Mouse (Mus musculus) testis, adult 2 months (tissue): ENCODE results near the gene Syt2. TPM values are rescaled to one million over a fixed set of nuclear protein-coding genes. Genes with fewer than 3 reads are reported as not detected.

ENCODE experiments used
- H3K27ac ChIP-seq: fragments of 200-500 bp; 2 replicates; pipeline ENCODE4 v1.5.1; 2012; ENCODE audit warnings: low read depth, low read length; ENCODE audit not compliant: control insufficient read depth, insufficient read depth
- H3K27me3 ChIP-seq: fragments of 200-500 bp; 2 replicates; pipeline ENCODE4 v1.6.1; 2012; ENCODE audit warnings: mild to moderate bottlenecking, low read length, moderate library complexity; ENCODE audit not compliant: control insufficient read depth, insufficient read depth
- H3K36me3 ChIP-seq: fragments of 200-500 bp; 2 replicates; pipeline ENCODE4 v1.6.1; 2012; ENCODE audit warnings: mild to moderate bottlenecking, low read length; ENCODE audit not compliant: control insufficient read depth, insufficient read depth
- H3K4me1 ChIP-seq: fragments of 200-500 bp; 2 replicates; pipeline ENCODE4 v1.6.1; 2012; ENCODE audit warnings: low read length; ENCODE audit not compliant: control insufficient read depth, insufficient read depth
- H3K4me3 ChIP-seq: fragments of 200-500 bp; 2 replicates; pipeline ENCODE4 v1.5.1; 2012; ENCODE audit warnings: low read depth, mild to moderate bottlenecking, low read length, moderate library complexity, mixed read lengths; ENCODE audit not compliant: control insufficient read depth
- CTCF ChIP-seq: fragments of 200-500 bp; IDR thresholded peaks from 2 replicates; pipeline ENCODE4 v1.5.1; 2012; ENCODE audit warnings: low read depth, mild to moderate bottlenecking, inconsistent platforms, low read length, moderate library complexity; ENCODE audit not compliant: control insufficient read depth, insufficient read depth, insufficient replicate concordance
- POLR2A ChIP-seq: fragments of 200-500 bp; IDR thresholded peaks from 2 replicates; pipeline ENCODE4 v1.6.1; 2012; ENCODE audit warnings: low read depth, mild to moderate bottlenecking, inconsistent platforms, low read length, moderate library complexity; ENCODE audit not compliant: control insufficient read depth
- polyA plus RNA-seq: library from polyadenylated mRNA; depleted of rRNA; stranded (reverse); fragments of >200 nt; gene quantifications from 2 replicates; pipeline ENCODE4 v1.2.3, GENCODE M21; 2012

The Syt2 gene
- polyA plus RNA-seq, 1 experiment, result 0.14 TPM

GRCm38 (mm10) chr1:134638041-134638440 is 8.4 kb upstream of the Syt2 start:
- TF ChIP-seq POLR2A (no peak), CTCF (no peak)

GRCm38 (mm10) chr1:134638522-134638921 is 8.0 kb upstream of the Syt2 start:
- no peak for TF ChIP-seq POLR2A
- peak; percentile 27; the same call in 1 of the 2 replicates for TF ChIP-seq CTCF

More at GRCm38 (mm10) chr1:134638041-134638440, 8.4 kb upstream of the Syt2 start:
- no peaks in the 10 kb centered on the region for H3K36me3 ChIP-seq
- no peak overlapping the region for H3K4me3 ChIP-seq
- no peaks in the 10 kb centered on the region for H3K4me1 ChIP-seq
- H3K27me3 ChIP-seq, result no peaks in the 10 kb centered on the region
- no peak overlapping the region for H3K27ac ChIP-seq

GRCm38 (mm10) chr1:134639460-134639859 is 7.0 kb upstream of the Syt2 start:
- no peaks in the 10 kb centered on the region for H3K4me1 ChIP-seq
- H3K4me3 ChIP-seq, result no peak overlapping the region
- H3K27me3 ChIP-seq, result no peaks in the 10 kb centered on the region
- TF ChIP-seq POLR2A (no peak), CTCF (no peak)
- H3K36me3 ChIP-seq, result no peaks in the 10 kb centered on the region
- no peak overlapping the region for H3K27ac ChIP-seq

More at GRCm38 (mm10) chr1:134638522-134638921, 8.0 kb upstream of the Syt2 start:
- H3K27me3 ChIP-seq, result no peaks in the 10 kb centered on the region
- H3K4me1 ChIP-seq, result no peaks in the 10 kb centered on the region
- no peak overlapping the region for H3K4me3 ChIP-seq
- H3K36me3 ChIP-seq, result no peaks in the 10 kb centered on the region
- H3K27ac ChIP-seq, result no peak overlapping the region

GRCm38 (mm10) chr1:134641507-134641906 is 5.0 kb upstream of the Syt2 start:
- Histone ChIP-seq H3K4me3 (no peak overlapping the region), H3K27ac (no peak overlapping the region), H3K4me1 (peaks cover 10% of the 10 kb centered on the region), H3K36me3 (no peaks in the 10 kb centered on the region), H3K27me3 (no peaks in the 10 kb centered on the region; the same call in 1 of the 2 replicates)
- peak; percentile 41; the same call in 1 of the 2 replicates for TF ChIP-seq CTCF
- TF ChIP-seq POLR2A, result no peak

- Histone ChIP-seq H3K27me3 (no peaks in the 10 kb centered on the region; the same call in 1 of the 2 replicates), H3K27ac (no peak overlapping the region), H3K36me3 (no peaks in the 10 kb centered on the region), H3K4me3 (no peak overlapping the region), H3K4me1 (peaks cover 16% of the 10 kb centered on the region)
- no peak for TF ChIP-seq CTCF
- TF ChIP-seq POLR2A, result no peak
These were observed 2.8 kb upstream of the Syt2 start for GRCm38 (mm10) chr1:134643702-134644101.

- no peak for TF ChIP-seq CTCF
- Histone ChIP-seq H3K4me1 (peaks cover 16% of the 10 kb centered on the region), H3K4me3 (peak overlapping the region; percentile 63), H3K27me3 (no peaks in the 10 kb centered on the region; the same call in 1 of the 2 replicates), H3K27ac (no peak overlapping the region), H3K36me3 (no peaks in the 10 kb centered on the region)
These were observed 873 bp upstream of the Syt2 start for GRCm38 (mm10) chr1:134645408-134646200.

GRCm38 (mm10) chr1:134646963-134647282 is 446 bp downstream of the Syt2 start:
- no peaks in the 10 kb centered on the region for H3K36me3 ChIP-seq
- no peak for TF ChIP-seq CTCF
- no peak for TF ChIP-seq POLR2A
- H3K27me3 ChIP-seq, result no peaks in the 10 kb centered on the region; the same call in 1 of the 2 replicates
- H3K4me3 ChIP-seq, result peak overlapping the region; percentile 63
- no peak overlapping the region for H3K27ac ChIP-seq
- peaks cover 16% of the 10 kb centered on the region for H3K4me1 ChIP-seq

GRCm38 (mm10) chr1:134647591-134647990 is 1.1 kb downstream of the Syt2 start:
- peaks cover 16% of the 10 kb centered on the region for H3K4me1 ChIP-seq
- H3K36me3 ChIP-seq, result no peaks in the 10 kb centered on the region
- TF ChIP-seq CTCF, result no peak
- no peak for TF ChIP-seq POLR2A
- no peak overlapping the region for H3K4me3 ChIP-seq
- no peak overlapping the region for H3K27ac ChIP-seq
- no peaks in the 10 kb centered on the region; the same call in 1 of the 2 replicates for H3K27me3 ChIP-seq
